Comparison of ENCODE assay signal across 16 mouse cellular contexts in genomic region chr2:116076752-116077480, GRCm38 (mm10). TPM values are rescaled to one million over a fixed set of nuclear protein-coding genes. Genes with fewer than 3 reads are reported as not detected.
DNase-seq lines count a peak whose midpoint lies in the region; ATAC-seq lines count a peak whose summit lies in the region.
"Had no signal": no experiment of that assay in that cellular context is flagged by ENCODE, and none has a peak within 500 bp of the region (broad histone marks: within the 10 kb centered on the region; RNA-seq: fewer than 3 reads in every experiment).

No protein-coding gene starts in this region.

- peaks cover 25% of the 10 kb centered on the region for H3K4me1 ChIP-seq in forebrain, embryonic 15.5 days
- peaks cover 34% of the 10 kb centered on the region for H3K4me1 ChIP-seq in forebrain, embryonic 10.5 days
- peaks cover 18% of the 10 kb centered on the region for H3K4me1 ChIP-seq in heart, embryonic 13.5 days
- H3K4me1 ChIP-seq in kidney, embryonic 15.5 days: peaks cover 35% of the 10 kb centered on the region
- H3K4me1 ChIP-seq in midbrain, embryonic 15.5 days: peaks cover 13% of the 10 kb centered on the region
- H3K4me1 ChIP-seq in midbrain, embryonic 14.5 days (ENCODE audit: control insufficient read depth, insufficient read depth, low read length): no peaks in the 10 kb centered on the region; the same call in 1 of the 2 replicates

- no peak for ATAC-seq in forebrain, embryonic 15.5 days (replicated peaks)
- no peak for ATAC-seq in heart, embryonic 13.5 days (ENCODE audit: extremely low read depth, insufficient number of reproducible peaks, low FRiP score, low TSS enrichment)
- no peak for ATAC-seq in kidney, embryonic 15.5 days (replicated peaks; ENCODE audit: low FRiP score)
- 0 out of 2 replicates have a peak, but pooled peaks have one; percentile 35 for ATAC-seq in midbrain, embryonic 15.5 days (replicated peaks)
- no peak for ATAC-seq in midbrain, embryonic 14.5 days (ENCODE audit: low FRiP score, low TSS enrichment)
- ATAC-seq: activated CD4-positive, CD25-positive, alpha-beta regulatory T cell, adult 4 months had no signal

- H3K4me2 ChIP-seq in forebrain, embryonic 15.5 days (replicated peaks): no peak overlapping the region
- H3K4me2 ChIP-seq in heart, embryonic 13.5 days: peak overlapping the region; percentile 86; the same call in 1 of the 2 replicates
- H3K4me2 ChIP-seq in kidney, embryonic 15.5 days: no peak overlapping the region
- H3K4me2 ChIP-seq in midbrain, embryonic 15.5 days: no peak overlapping the region
- H3K4me2 ChIP-seq in midbrain, embryonic 14.5 days (ENCODE audit: low read length): no peak overlapping the region

- intact Hi-C loops in heart, postnatal 14 days (cut with DNase I): loop anchor here (10.0 kb wide), 2 partner anchors 562 to 1222 kb away; no protein-coding TSS in a partner anchor

- H3K27ac ChIP-seq in forebrain, embryonic 15.5 days (replicated peaks): peak overlapping the region; percentile 99; the same call in 1 of the 2 replicates
- no peak overlapping the region for H3K27ac ChIP-seq in forebrain, embryonic 10.5 days
- H3K27ac ChIP-seq in heart, embryonic 13.5 days (replicated peaks): no peak overlapping the region
- H3K27ac ChIP-seq in kidney, embryonic 15.5 days: peak overlapping the region; percentile 9; the same call in 1 of the 2 replicates
- H3K27ac ChIP-seq in midbrain, embryonic 15.5 days: no peak overlapping the region
- H3K27ac ChIP-seq in midbrain, embryonic 14.5 days (replicated peaks; ENCODE audit: low read depth, low read length): no peak overlapping the region

- H3K9me3 ChIP-seq in forebrain, embryonic 15.5 days: peaks cover 5% of the 10 kb centered on the region; the same call in 1 of the 2 replicates
- peaks cover 7% of the 10 kb centered on the region; the same call in 1 of the 2 replicates for H3K9me3 ChIP-seq in forebrain, embryonic 10.5 days
- H3K9me3 ChIP-seq in heart, embryonic 13.5 days: peaks cover 7% of the 10 kb centered on the region; the same call in 1 of the 2 replicates
- H3K9me3 ChIP-seq in kidney, embryonic 15.5 days (replicated peaks): no peaks in the 10 kb centered on the region
- no peaks in the 10 kb centered on the region for H3K9me3 ChIP-seq in midbrain, embryonic 15.5 days
- H3K9me3 ChIP-seq in midbrain, embryonic 14.5 days (ENCODE audit: control insufficient read depth, low read length): peaks cover 9% of the 10 kb centered on the region

- H3K9ac ChIP-seq in forebrain, embryonic 15.5 days (replicated peaks): no peak overlapping the region
- H3K9ac ChIP-seq in heart, embryonic 13.5 days: no peak overlapping the region
- H3K9ac ChIP-seq in kidney, embryonic 15.5 days: no peak overlapping the region
- H3K9ac ChIP-seq in midbrain, embryonic 15.5 days: no peak overlapping the region
- no peak overlapping the region for H3K9ac ChIP-seq in midbrain, embryonic 14.5 days (replicated peaks; ENCODE audit: low read length)

- H3K36me3 ChIP-seq in forebrain, embryonic 15.5 days: no peaks in the 10 kb centered on the region
- H3K36me3 ChIP-seq in forebrain, embryonic 10.5 days (replicated peaks): no peaks in the 10 kb centered on the region
- H3K36me3 ChIP-seq in heart, embryonic 13.5 days: no peaks in the 10 kb centered on the region
- no peaks in the 10 kb centered on the region for H3K36me3 ChIP-seq in kidney, embryonic 15.5 days
- H3K36me3 ChIP-seq in midbrain, embryonic 15.5 days (replicated peaks): no peaks in the 10 kb centered on the region
- no peaks in the 10 kb centered on the region for H3K36me3 ChIP-seq in midbrain, embryonic 14.5 days (ENCODE audit: control insufficient read depth, insufficient read depth, low read length)
- H3K36me3 ChIP-seq: embryonic facial prominence, embryonic 12.5 days had no signal

- no peak for DNase-seq in forebrain, embryonic 10.5 days (ENCODE audit: extremely low spot score, low spot score)
- DNase-seq in heart, postnatal 14 days: no peak
- no peak for DNase-seq in kidney, adult 18-20 months
- no peak for DNase-seq in midbrain, embryonic 14.5 days
- DNase-seq: cerebellum, adult 11-12 months; cerebellum, adult 9-10 months; cerebellum, postnatal 25 days; gastrocnemius, postnatal 14 days; heart, postnatal 10 days had no signal

- H3K27me3 ChIP-seq in forebrain, embryonic 15.5 days: no peaks in the 10 kb centered on the region
- peaks cover 71% of the 10 kb centered on the region for H3K27me3 ChIP-seq in forebrain, embryonic 10.5 days (ENCODE audit: poor library complexity, severe bottlenecking)
- no peaks in the 10 kb centered on the region; the same call in 1 of the 2 replicates for H3K27me3 ChIP-seq in heart, embryonic 13.5 days (replicated peaks)
- no peaks in the 10 kb centered on the region for H3K27me3 ChIP-seq in kidney, embryonic 15.5 days
- H3K27me3 ChIP-seq in midbrain, embryonic 15.5 days (replicated peaks): peaks cover 14% of the 10 kb centered on the region
- H3K27me3 ChIP-seq in midbrain, embryonic 14.5 days (ENCODE audit: control insufficient read depth, insufficient read depth, low read length): peaks cover under 1% of the 10 kb centered on the region; the same call in 1 of the 2 replicates
- H3K27me3 ChIP-seq: Patski had no signal

- H3K4me3 ChIP-seq in forebrain, embryonic 15.5 days: no peak overlapping the region
- no peak overlapping the region for H3K4me3 ChIP-seq in forebrain, embryonic 10.5 days
- no peak overlapping the region for H3K4me3 ChIP-seq in heart, embryonic 13.5 days
- no peak overlapping the region for H3K4me3 ChIP-seq in kidney, embryonic 15.5 days (replicated peaks)
- no peak overlapping the region for H3K4me3 ChIP-seq in midbrain, embryonic 15.5 days
- no peak overlapping the region for H3K4me3 ChIP-seq in midbrain, embryonic 14.5 days (replicated peaks; ENCODE audit: low read depth, low read length)

RNA-seq across cellular contexts. Expression of gene Meis2, which starts 11.3 kb away (rescaled TPM):
- polyA plus RNA-seq in forebrain, embryonic 15.5 days (2015; fragmentation: Nextera tagmentation; extraction: Ambion mirVana): 155 and 167 TPM in 2 replicates
- 32.5 TPM in 2 replicates for polyA plus RNA-seq in forebrain, embryonic 10.5 days (2016; fragmentation: Nextera tagmentation; extraction: Ambion mirVana)
- 30.1 and 32.0 TPM in 2 replicates for polyA plus RNA-seq in heart, embryonic 13.5 days (2015; fragmentation: Nextera tagmentation; extraction: Ambion mirVana)
- total RNA-seq in heart, postnatal 14 days (2021): 10 to 100 TPM; 19.9 to 21.3 TPM
- 85.5 and 94.3 TPM in 2 replicates for polyA plus RNA-seq in kidney, embryonic 15.5 days (2015; fragmentation: Nextera tagmentation; extraction: Ambion mirVana)
- 74.1 and 86.9 TPM in 2 replicates for polyA plus RNA-seq in midbrain, embryonic 15.5 days (2015; fragmentation: Nextera tagmentation; extraction: Ambion mirVana)
- 83.1 and 84.9 TPM in 2 replicates for polyA plus RNA-seq in midbrain, embryonic 14.5 days (2014; fragmentation: Nextera tagmentation; extraction: Ambion mirVana)

Comparison
In these comparisons a context has a peak if more than half of its experiments do, and no peak if none do; other contexts are left out.
1. H3K27ac ChIP-seq: peak in forebrain, embryonic 15.5 days (single experiment) and kidney, embryonic 15.5 days (single experiment); none in forebrain, embryonic 10.5 days (single experiment), heart, embryonic 13.5 days (single experiment), midbrain, embryonic 15.5 days (single experiment) and midbrain, embryonic 14.5 days (single experiment).